Mouse (Mus musculus) hindbrain, embryonic 16.5 days (tissue): Measurements from ENCODE around the gene Gm17334. TPM values are rescaled to one million over a fixed set of nuclear protein-coding genes. Genes with fewer than 3 reads are reported as not detected.

Experiments used
- ATAC-seq: fragments of 200-750 bp; cut with Nextera tagmentation; 2 replicates; pipeline ENCODE4 v1.8.0; 2017; ENCODE audit warnings: moderate TSS enrichment, moderate library complexity
- H3K27ac ChIP-seq: fragments of 300-500 bp; sonication (generic); 2 replicates; pipeline ENCODE4 v1.5.1; 2014; ENCODE audit warnings: low read depth, mild to moderate bottlenecking, control low read depth, low read length, moderate library complexity
- H3K27me3 ChIP-seq: fragments of 300-500 bp; sonication (generic); replicated peaks from 2 replicates; pipeline ENCODE4 v1.6.1; 2014; ENCODE audit warnings: low read length; ENCODE audit not compliant: control insufficient read depth, insufficient read depth
- H3K36me3 ChIP-seq: fragments of 300-500 bp; sonication (generic); 2 replicates; pipeline ENCODE4 v1.6.1; 2014; ENCODE audit warnings: mild to moderate bottlenecking, low read length, moderate library complexity, mixed read lengths; ENCODE audit not compliant: control insufficient read depth, insufficient read depth
- H3K4me1 ChIP-seq: fragments of 300-500 bp; sonication (generic); 2 replicates; pipeline ENCODE4 v1.6.1; 2014; ENCODE audit warnings: low read depth, low read length; ENCODE audit not compliant: control insufficient read depth, insufficient read depth
- H3K4me2 ChIP-seq: fragments of 300-500 bp; sonication (generic); 2 replicates; pipeline ENCODE4 v1.6.1; 2014; ENCODE audit warnings: mild to moderate bottlenecking, low read length, control low read depth, moderate library complexity
- H3K4me3 ChIP-seq: fragments of 300-500 bp; sonication (generic); 2 replicates; pipeline ENCODE4 v1.5.1; 2014; ENCODE audit warnings: mild to moderate bottlenecking, low read length, control low read depth, moderate library complexity
- H3K9ac ChIP-seq: fragments of 300-500 bp; sonication (generic); 2 replicates; pipeline ENCODE4 v1.6.1; 2014; ENCODE audit warnings: low read depth, mild to moderate bottlenecking, control low read depth, low read length, moderate library complexity
- H3K9me3 ChIP-seq: fragments of 300-500 bp; sonication (generic); 2 replicates; pipeline ENCODE4 v1.6.1; 2014; ENCODE audit warnings: mild to moderate bottlenecking, low read length, moderate library complexity; ENCODE audit not compliant: control insufficient read depth
- WGBS: fragments of 180-500 bp; shearing (Covaris S2); extraction: QIAGEN DNeasy Blood & Tissue Kit; methylation state at CpG from one replicate; pipeline ENCODE4 v1.1.7; 2014; 5-methylcytosine and 5-hydroxymethylcytosine counted together
- polyA plus RNA-seq: library from polyadenylated mRNA; unstranded; fragments of >200 nt; fragmentation: Nextera tagmentation; extraction: Ambion mirVana; gene quantifications from 2 replicates; pipeline ENCODE4 v1.2.1, GENCODE M21; 2015

The Gm17334 gene
- polyA plus RNA-seq, 1 experiment from 2014 or later = not detected

GRCm38 (mm10) chr11:53769760-53770124 lies 3.2 kb downstream of the Gm17334 start, which contains the start of gene Irf1:
Irf1 (plus strand) TSS chr11:53770014.
- Histone ChIP-seq H3K27ac (no peak within 1 kb of the TSS), H3K36me3 (no peaks in the 10 kb centered on the region), H3K4me1 (peaks cover 4% of the 10 kb centered on the region; the same call in 1 of the 2 replicates), H3K9me3 (no peaks in the 10 kb centered on the region), H3K4me3 (peak within 1 kb of the TSS; percentile 79), H3K27me3 (peaks cover 6% of the 10 kb centered on the region), H3K4me2 (peak within 1 kb of the TSS; percentile 91), H3K9ac (peak within 1 kb of the TSS; percentile 75)
- ATAC-seq = peak; percentile 95
- under 1% methylated on average over 40 of the region's 40 CpGs for WGBS

- Histone ChIP-seq H3K36me3 (no peaks in the 10 kb centered on the region), H3K4me1 (peaks cover 4% of the 10 kb centered on the region), H3K9me3 (no peaks in the 10 kb centered on the region), H3K4me3 (peak overlapping the region; percentile 79), H3K9ac (peak overlapping the region; percentile 75), H3K27me3 (peaks cover 6% of the 10 kb centered on the region), H3K4me2 (peak overlapping the region; percentile 91), H3K27ac (no peak overlapping the region)
- no peak for ATAC-seq
- 64% methylated on average over 12 of the region's 12 CpGs for WGBS
Observed at GRCm38 (mm10) chr11:53769185-53769576, 3.8 kb downstream of the Gm17334 start.

- Histone ChIP-seq H3K27me3 (peaks cover 8% of the 10 kb centered on the region), H3K9me3 (no peaks in the 10 kb centered on the region), H3K4me3 (no peak overlapping the region), H3K9ac (no peak overlapping the region), H3K27ac (no peak overlapping the region), H3K4me1 (peaks cover 7% of the 10 kb centered on the region), H3K4me2 (no peak overlapping the region), H3K36me3 (no peaks in the 10 kb centered on the region)
- 75% methylated on average over 13 of the region's 13 CpGs for WGBS
- no peak for ATAC-seq
Observed at GRCm38 (mm10) chr11:53768422-53769184, 4.4 kb downstream of the Gm17334 start.

- Histone ChIP-seq H3K27me3 (peaks cover 18% of the 10 kb centered on the region), H3K27ac (no peak overlapping the region)
- no peak for ATAC-seq
Observed at GRCm38 (mm10) chr11:53764581-53764980, 8.4 kb downstream of the Gm17334 start.

GRCm38 (mm10) chr11:53763496-53764140 lies 9.4 kb downstream of the Gm17334 start:
- H3K9ac ChIP-seq = peak overlapping the region; percentile 63
- H3K4me3 ChIP-seq = peak overlapping the region; percentile 32
- H3K4me1 ChIP-seq = peaks cover 25% of the 10 kb centered on the region
- H3K4me2 ChIP-seq = peak overlapping the region; percentile 74
- no peaks in the 10 kb centered on the region for H3K9me3 ChIP-seq
- H3K36me3 ChIP-seq = no peaks in the 10 kb centered on the region
- ATAC-seq = peak; percentile 68
- WGBS = 2% methylated on average over 33 of the region's 33 CpGs
- H3K27me3 ChIP-seq = peaks cover 15% of the 10 kb centered on the region
- H3K27ac ChIP-seq = peak overlapping the region; percentile 68

More at GRCm38 (mm10) chr11:53764581-53764980, 8.4 kb downstream of the Gm17334 start:
- Histone ChIP-seq H3K4me2 (no peak overlapping the region), H3K9ac (no peak overlapping the region), H3K4me1 (peaks cover 25% of the 10 kb centered on the region), H3K9me3 (no peaks in the 10 kb centered on the region), H3K4me3 (no peak overlapping the region), H3K36me3 (no peaks in the 10 kb centered on the region)
- WGBS = 49% methylated on average over 5 of the region's 5 CpGs

GRCm38 (mm10) chr11:53762827-53763495 lies 10.0 kb downstream of the Gm17334 start:
- no peak; the same call in 1 of the 2 replicates for ATAC-seq
- 6% methylated on average over 23 of the region's 23 CpGs for WGBS
- Histone ChIP-seq H3K9me3 (no peaks in the 10 kb centered on the region), H3K27me3 (peaks cover 15% of the 10 kb centered on the region), H3K27ac (peak overlapping the region; percentile 68; the same call in 1 of the 2 replicates), H3K4me2 (peak overlapping the region; percentile 74), H3K9ac (peak overlapping the region; percentile 63), H3K36me3 (no peaks in the 10 kb centered on the region), H3K4me3 (peak overlapping the region; percentile 32), H3K4me1 (peaks cover 25% of the 10 kb centered on the region)

- Histone ChIP-seq H3K9me3 (no peaks in the 10 kb centered on the region), H3K27ac (no peak overlapping the region), H3K4me3 (peak overlapping the region; percentile 32), H3K27me3 (peaks cover 15% of the 10 kb centered on the region), H3K36me3 (no peaks in the 10 kb centered on the region), H3K4me1 (peaks cover 25% of the 10 kb centered on the region), H3K9ac (no peak overlapping the region; the same call in 1 of the 2 replicates), H3K4me2 (peak overlapping the region; percentile 74)
- 61% methylated on average over 2 of the region's 2 CpGs for WGBS
- ATAC-seq = no peak
Observed at GRCm38 (mm10) chr11:53762426-53762825, 10.6 kb downstream of the Gm17334 start.

GRCm38 (mm10) chr11:53761822-53762221 lies 11.2 kb downstream of the Gm17334 start:
- 40% methylated on average over 2 of the region's 2 CpGs for WGBS
- H3K27ac ChIP-seq = peak overlapping the region; percentile 45; the same call in 1 of the 2 replicates
- no peaks in the 10 kb centered on the region for H3K36me3 ChIP-seq
- no peak overlapping the region for H3K9ac ChIP-seq
- H3K27me3 ChIP-seq = peaks cover 15% of the 10 kb centered on the region
- H3K4me2 ChIP-seq = no peak overlapping the region
- no peak overlapping the region for H3K4me3 ChIP-seq
- no peaks in the 10 kb centered on the region for H3K9me3 ChIP-seq
- peak; percentile 73 for ATAC-seq
- peaks cover 25% of the 10 kb centered on the region for H3K4me1 ChIP-seq

GRCm38 (mm10) chr11:53761284-53761683 lies 11.7 kb downstream of the Gm17334 start:
- ATAC-seq = no peak
- WGBS = 63% methylated on average over 5 of the region's 5 CpGs
- 0 out of 2 replicates have a peak overlapping the region, but pooled peaks have one; percentile 4 for H3K27ac ChIP-seq

More at GRCm38 (mm10) chr11:53761284-53761683, 11.7 kb downstream of the Gm17334 start:
- Histone ChIP-seq H3K4me1 (peaks cover 25% of the 10 kb centered on the region), H3K9ac (no peak overlapping the region), H3K4me3 (no peak overlapping the region), H3K9me3 (no peaks in the 10 kb centered on the region), H3K27me3 (peaks cover 15% of the 10 kb centered on the region), H3K4me2 (no peak overlapping the region), H3K36me3 (no peaks in the 10 kb centered on the region)
